Mouse (Mus musculus): Measurements from ENCODE around the gene Serpine1.

The Serpine1 gene

GRCm38 (mm10) chr5:137054299-137054698 lies 17.8 kb downstream of the Serpine1 start:
- H3K36me3 ChIP-seq (ENCODE audit: control insufficient read depth, insufficient read depth, low read length, poor library complexity, severe bottlenecking) = no peaks in the 10 kb centered on the region
- no peaks in the 10 kb centered on the region for H3K27me3 ChIP-seq (ENCODE audit: control insufficient read depth, insufficient read depth, low read length, poor library complexity, severe bottlenecking)
- DNase-seq (ENCODE audit: low read depth, low spot score) = no peak

GRCm38 (mm10) chr5:137051914-137052505 lies 20.1 kb downstream of the Serpine1 start:
- no peak for DNase-seq (ENCODE audit: low read depth, low spot score)
- H3K36me3 ChIP-seq (ENCODE audit: control insufficient read depth, insufficient read depth, low read length, poor library complexity, severe bottlenecking) = no peaks in the 10 kb centered on the region

DNA sequence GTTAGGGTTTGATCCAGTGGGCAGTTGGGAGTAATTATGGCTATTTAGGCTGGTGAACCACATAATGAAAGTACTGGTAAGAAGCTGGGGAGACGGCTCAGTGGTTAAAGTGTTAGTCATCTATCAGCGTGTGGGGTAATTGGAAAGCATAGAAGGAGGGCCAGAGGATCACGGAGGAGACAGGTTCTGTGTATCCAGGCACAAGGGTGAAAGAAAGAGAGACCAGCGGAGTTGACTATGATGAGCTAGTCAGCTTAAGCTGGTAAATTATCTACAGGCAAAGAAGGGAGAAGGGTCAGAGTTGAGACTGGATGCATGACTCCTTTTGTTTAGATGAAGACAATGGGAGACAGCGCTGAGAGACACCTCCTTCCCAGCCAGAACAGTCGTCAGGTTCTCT lies 20.9 kb downstream of the Serpine1 start:
- no peaks in the 10 kb centered on the region for H3K27me3 ChIP-seq (ENCODE audit: control insufficient read depth, insufficient read depth, low read length, poor library complexity, severe bottlenecking)
- DNase-seq (ENCODE audit: low read depth, low spot score) = no peak
- no peaks in the 10 kb centered on the region for H3K36me3 ChIP-seq (ENCODE audit: control insufficient read depth, insufficient read depth, low read length, poor library complexity, severe bottlenecking)

More at GRCm38 (mm10) chr5:137051914-137052505, 20.1 kb downstream of the Serpine1 start:
- H3K27me3 ChIP-seq (ENCODE audit: control insufficient read depth, insufficient read depth, low read length, poor library complexity, severe bottlenecking) = no peaks in the 10 kb centered on the region

- Histone ChIP-seq H3K36me3 (ENCODE audit: control insufficient read depth, insufficient read depth, low read length, poor library complexity, severe bottlenecking) (peaks cover 3% of the 10 kb centered on the region; the same call in 1 of the 2 replicates), H3K27me3 (ENCODE audit: control insufficient read depth, insufficient read depth, low read length, poor library complexity, severe bottlenecking) (no peaks in the 10 kb centered on the region)
- no peak for DNase-seq (ENCODE audit: low read depth, low spot score)
Observed at GRCm38 (mm10) chr5:137046991-137047390, 25.1 kb downstream of the Serpine1 start.

DNA sequence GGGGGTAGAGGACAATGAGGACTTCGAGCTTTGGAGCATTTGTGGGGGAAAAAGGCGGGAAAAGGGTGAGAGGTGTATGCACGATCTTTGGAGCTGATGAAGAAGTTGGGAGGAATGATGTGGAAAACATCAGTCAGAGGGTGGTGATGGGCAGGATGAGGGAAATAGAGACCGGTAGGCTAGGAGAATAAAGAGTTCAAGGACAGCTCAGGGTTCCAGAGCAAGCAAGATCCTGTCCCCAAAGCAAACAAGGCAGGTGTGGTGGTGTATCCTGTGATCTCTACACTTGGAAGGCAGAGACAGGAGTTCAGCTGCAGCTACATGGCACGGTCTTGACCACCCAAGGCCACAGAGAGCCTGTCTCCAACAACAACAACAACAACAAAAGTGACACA lies 25.7 kb downstream of the Serpine1 start:
- Histone ChIP-seq H3K36me3 (ENCODE audit: control insufficient read depth, insufficient read depth, low read length, poor library complexity, severe bottlenecking) (peaks cover 3% of the 10 kb centered on the region; the same call in 1 of the 2 replicates), H3K27me3 (ENCODE audit: control insufficient read depth, insufficient read depth, low read length, poor library complexity, severe bottlenecking) (no peaks in the 10 kb centered on the region)
- DNase-seq (ENCODE audit: low read depth, low spot score) = no peak

DNA sequence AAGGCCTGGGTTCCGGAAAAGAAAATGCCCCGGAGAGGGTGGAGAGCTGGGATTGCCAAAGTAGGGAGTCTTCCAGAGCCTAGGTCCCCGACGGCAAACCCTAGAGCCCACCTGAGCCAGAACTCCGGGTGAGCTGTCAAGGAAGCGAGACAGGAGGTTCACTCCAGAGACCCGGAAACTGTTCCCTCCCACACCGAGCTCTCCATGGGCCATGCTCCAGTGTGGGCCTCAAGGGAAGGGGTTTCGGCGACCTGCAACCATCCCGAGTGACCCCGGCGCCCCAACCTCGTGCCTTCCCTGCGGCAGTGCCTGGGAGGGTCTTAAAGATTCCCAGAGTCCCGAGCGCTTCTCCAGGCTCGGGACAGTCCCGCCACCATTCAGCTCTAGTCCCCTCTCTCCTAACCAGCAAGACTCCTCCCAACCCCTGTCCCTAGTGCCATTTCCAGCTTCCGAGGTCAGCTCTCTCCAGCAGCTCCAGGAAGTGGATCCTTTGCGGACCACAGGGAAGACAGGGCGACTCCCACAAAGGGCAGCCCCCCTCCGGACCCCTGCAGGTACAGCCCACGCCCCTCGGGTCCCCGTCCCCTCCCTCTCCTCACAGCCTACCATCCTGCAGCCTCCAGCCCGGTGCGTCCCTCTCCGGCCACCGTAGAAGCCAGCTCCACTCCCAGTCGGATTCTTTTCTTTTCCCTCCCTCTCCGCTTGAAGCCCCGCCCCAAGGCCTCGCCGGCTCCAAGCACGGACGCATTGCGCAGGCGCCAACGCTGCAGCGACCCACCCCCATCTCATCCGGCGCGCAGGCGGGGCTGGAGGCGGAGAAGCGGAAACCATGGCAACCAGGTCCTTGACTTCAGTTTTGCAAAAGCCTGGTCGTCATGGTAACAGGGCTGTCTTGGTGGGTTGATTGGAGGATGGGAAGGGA lies 26.4 kb downstream of the Serpine1 start, which contains the start of gene Ap1s1:
Ap1s1 (minus strand) TSS at position 734 of the 922 bp plus-strand sequence.
- peaks cover 3% of the 10 kb centered on the region; the same call in 1 of the 2 replicates for H3K36me3 ChIP-seq (ENCODE audit: control insufficient read depth, insufficient read depth, low read length, poor library complexity, severe bottlenecking)
- peak; percentile 97 for DNase-seq (ENCODE audit: low read depth, low spot score)
- no peaks in the 10 kb centered on the region for H3K27me3 ChIP-seq (ENCODE audit: control insufficient read depth, insufficient read depth, low read length, poor library complexity, severe bottlenecking)

- Histone ChIP-seq H3K27me3 (ENCODE audit: control insufficient read depth, insufficient read depth, low read length, poor library complexity, severe bottlenecking) (no peaks in the 10 kb centered on the region), H3K36me3 (ENCODE audit: control insufficient read depth, insufficient read depth, low read length, poor library complexity, severe bottlenecking) (peaks cover 3% of the 10 kb centered on the region)
- DNase-seq (ENCODE audit: low read depth, low spot score) = no peak
Observed at GRCm38 (mm10) chr5:137043997-137044396, 28.1 kb downstream of the Serpine1 start.

- no peak for DNase-seq (ENCODE audit: low read depth, low spot score)
- no peaks in the 10 kb centered on the region for H3K27me3 ChIP-seq (ENCODE audit: control insufficient read depth, insufficient read depth, low read length, poor library complexity, severe bottlenecking)
- peaks cover 3% of the 10 kb centered on the region for H3K36me3 ChIP-seq (ENCODE audit: control insufficient read depth, insufficient read depth, low read length, poor library complexity, severe bottlenecking)
Observed at GRCm38 (mm10) chr5:137041442-137041841, 30.6 kb downstream of the Serpine1 start.

DNA sequence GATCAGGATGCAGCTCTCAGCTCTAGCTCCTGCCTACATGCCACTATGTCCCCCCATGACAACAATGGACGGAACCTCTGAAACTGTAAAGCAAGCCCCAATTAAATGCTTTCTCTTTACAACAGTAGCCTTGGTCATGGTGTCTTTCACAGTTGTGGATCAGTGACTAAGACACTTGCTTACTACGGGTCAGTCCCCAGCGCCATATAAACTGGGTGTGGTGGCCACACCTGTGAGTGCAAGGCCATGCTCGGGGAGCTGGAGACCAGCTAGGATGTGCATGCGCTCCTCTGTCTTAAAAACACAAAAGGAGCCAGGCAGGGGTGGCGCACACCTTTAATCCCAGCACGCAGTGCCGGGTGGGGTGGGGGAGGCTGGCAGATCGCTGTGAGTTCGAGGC lies 32.6 kb downstream of the Serpine1 start:
- peaks cover 3% of the 10 kb centered on the region for H3K36me3 ChIP-seq (ENCODE audit: control insufficient read depth, insufficient read depth, low read length, poor library complexity, severe bottlenecking)
- no peaks in the 10 kb centered on the region for H3K27me3 ChIP-seq (ENCODE audit: control insufficient read depth, insufficient read depth, low read length, poor library complexity, severe bottlenecking)
- DNase-seq (ENCODE audit: low read depth, low spot score) = no peak

- Histone ChIP-seq H3K27me3 (ENCODE audit: control insufficient read depth, insufficient read depth, low read length, poor library complexity, severe bottlenecking) (no peaks in the 10 kb centered on the region), H3K36me3 (ENCODE audit: control insufficient read depth, insufficient read depth, low read length, poor library complexity, severe bottlenecking) (no peaks in the 10 kb centered on the region; the same call in none of the 2 replicates)
- no peak for DNase-seq (ENCODE audit: low read depth, low spot score)
Observed at GRCm38 (mm10) chr5:137036211-137036610, 35.9 kb downstream of the Serpine1 start.

DNA sequence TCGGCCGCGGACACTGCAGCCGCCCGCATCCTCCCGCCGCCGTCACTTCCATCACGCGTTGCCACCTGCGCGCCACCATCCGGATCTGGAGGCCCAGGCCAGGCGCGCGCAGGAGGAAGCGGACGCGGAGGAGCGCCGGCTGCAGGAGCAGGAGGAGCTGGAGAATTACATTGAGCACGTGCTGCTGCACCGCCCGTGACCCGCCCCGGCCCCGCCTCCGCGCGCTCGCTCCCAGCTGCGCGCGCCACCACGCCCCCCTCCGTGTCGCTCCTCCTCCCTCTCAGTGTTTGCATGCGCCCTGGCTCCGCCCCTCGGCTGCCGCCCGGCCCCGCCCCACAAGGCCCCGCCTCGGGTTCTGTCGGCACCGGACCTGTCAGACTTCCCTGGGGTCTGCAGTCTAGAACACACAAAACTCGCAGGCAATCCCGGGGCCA lies 39.4 kb downstream of the Serpine1 start:
- Histone ChIP-seq H3K36me3 (ENCODE audit: control insufficient read depth, insufficient read depth, low read length, poor library complexity, severe bottlenecking) (no peaks in the 10 kb centered on the region), H3K27me3 (ENCODE audit: control insufficient read depth, insufficient read depth, low read length, poor library complexity, severe bottlenecking) (no peaks in the 10 kb centered on the region; the same call in 1 of the 2 replicates)
- peak; percentile 88 for DNase-seq (ENCODE audit: low read depth, low spot score)

- no peaks in the 10 kb centered on the region for H3K36me3 ChIP-seq (ENCODE audit: control insufficient read depth, insufficient read depth, low read length, poor library complexity, severe bottlenecking)
- DNase-seq (ENCODE audit: low read depth, low spot score) = peak; percentile 39
- no peaks in the 10 kb centered on the region; the same call in 1 of the 2 replicates for H3K27me3 ChIP-seq (ENCODE audit: control insufficient read depth, insufficient read depth, low read length, poor library complexity, severe bottlenecking)
Observed at GRCm38 (mm10) chr5:137032033-137032421, 40.0 kb downstream of the Serpine1 start.

DNA sequence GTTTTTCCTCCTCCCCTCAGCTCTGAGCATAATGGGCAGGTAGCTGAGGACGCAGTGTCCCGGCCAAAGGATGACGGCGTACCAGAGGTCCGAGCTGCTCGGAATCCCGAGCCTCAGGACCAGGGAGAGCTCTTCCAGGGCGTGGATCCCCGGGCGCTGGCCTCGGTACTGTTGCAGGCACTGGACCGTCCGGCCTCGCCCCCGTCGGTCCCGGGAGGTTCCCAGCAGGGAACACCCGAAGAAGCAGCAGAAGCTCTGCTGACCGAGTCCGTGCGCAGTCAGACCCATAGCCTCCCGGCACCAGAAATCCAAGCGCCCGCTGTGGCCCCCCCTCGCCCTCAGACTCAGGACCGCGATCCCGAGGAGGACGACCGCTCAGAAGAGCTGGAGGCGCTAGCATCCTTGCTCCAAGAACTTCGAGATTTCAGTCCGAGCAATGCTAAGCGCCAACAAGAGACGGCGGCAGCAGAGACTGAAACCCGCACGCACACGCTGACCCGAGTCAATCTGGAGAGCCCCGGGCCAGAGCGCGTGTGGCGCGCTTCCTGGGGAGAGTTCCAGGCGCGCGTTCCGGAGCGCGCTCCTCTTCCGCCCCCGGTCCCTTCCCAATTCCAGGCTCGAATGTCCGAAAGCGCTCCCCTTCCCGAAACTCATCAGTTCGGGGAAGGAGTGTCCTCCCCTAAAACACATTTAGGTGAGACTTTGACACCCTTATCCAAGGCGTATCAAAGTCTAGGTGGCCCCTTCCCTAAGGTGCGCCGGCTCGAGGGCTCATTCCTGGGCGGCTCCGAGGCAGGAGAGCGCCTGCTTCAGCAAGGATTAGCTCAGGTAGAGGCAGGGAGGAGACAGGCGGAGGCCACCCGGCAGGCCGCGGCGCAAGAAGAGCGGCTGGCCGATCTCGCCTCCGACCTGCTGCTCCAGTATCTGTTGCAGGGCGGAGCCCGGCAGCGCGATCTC lies 40.7 kb downstream of the Serpine1 start:
- DNase-seq (ENCODE audit: low read depth, low spot score) = no peak
- Histone ChIP-seq H3K27me3 (ENCODE audit: control insufficient read depth, insufficient read depth, low read length, poor library complexity, severe bottlenecking) (no peaks in the 10 kb centered on the region; the same call in 1 of the 2 replicates), H3K36me3 (ENCODE audit: control insufficient read depth, insufficient read depth, low read length, poor library complexity, severe bottlenecking) (no peaks in the 10 kb centered on the region)

DNA sequence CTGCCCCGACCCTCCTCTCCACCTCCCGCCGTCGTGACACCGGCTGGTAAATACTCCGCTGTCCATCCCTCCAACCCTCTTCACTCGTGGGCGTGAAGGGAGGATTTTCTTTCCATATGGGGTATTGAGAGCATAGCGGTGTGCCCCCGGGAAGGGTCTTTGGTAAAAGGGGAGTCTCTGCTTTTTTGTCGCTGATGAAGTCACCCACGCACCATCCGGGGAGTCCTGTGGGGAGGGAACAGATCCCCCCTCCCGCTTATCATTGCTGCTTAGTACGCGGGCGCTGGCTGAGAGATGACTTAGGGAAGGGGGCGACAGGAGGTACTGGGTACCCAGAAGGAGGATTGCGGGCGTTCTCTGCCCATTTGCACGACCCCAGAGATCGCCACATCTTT lies 41.7 kb downstream of the Serpine1 start:
- H3K36me3 ChIP-seq (ENCODE audit: control insufficient read depth, insufficient read depth, low read length, poor library complexity, severe bottlenecking) = no peaks in the 10 kb centered on the region
- DNase-seq (ENCODE audit: low read depth, low spot score) = no peak
- no peaks in the 10 kb centered on the region; the same call in none of the 2 replicates for H3K27me3 ChIP-seq (ENCODE audit: control insufficient read depth, insufficient read depth, low read length, poor library complexity, severe bottlenecking)

Data from splenic B cell, adult 2 months (primary cell).